Mouse (Mus musculus) MEL (cell line): ENCODE measurements around the gene Arl8a. TPM values are rescaled to one million over a fixed set of nuclear protein-coding genes. Genes with fewer than 3 reads are reported as not detected.

Experiments used
- DNase-seq: peaks from one replicate; pipeline ENCODE4 v3.0.0; 2011; ENCODE audit warnings: low read depth, low spot score
- H3K27ac ChIP-seq: 2 replicates; pipeline ENCODE4 v1.5.1; 2012; ENCODE audit warnings: low read depth, mild to moderate bottlenecking, control low read depth, low read length, moderate library complexity; ENCODE audit not compliant: control insufficient read depth
- H3K27me3 ChIP-seq, 2 experiments: fragments of 150-350 bp in 1 of 2; sonication (generic) in 1 of 2; 2 replicates each; pipeline ENCODE4 v1.6.1; 2012; ENCODE audit warnings: low read length in 2 of 2, mild to moderate bottlenecking in 2 of 2, improper control_type of control experiment in 1 of 2, moderate library complexity in 1 of 2; ENCODE audit not compliant: insufficient read depth in 2 of 2, control insufficient read depth in 1 of 2
- H3K36me3 ChIP-seq, 2 experiments: 2 replicates each; pipeline ENCODE4 v1.6.1; 2012 to 2014; ENCODE audit warnings: low read length in 2 of 2, improper control_type of control experiment in 1 of 2, inconsistent platforms in 1 of 2, mild to moderate bottlenecking in 1 of 2; ENCODE audit not compliant: insufficient read depth in 2 of 2, control insufficient read depth in 1 of 2
- H3K4me1 ChIP-seq, 2 experiments: fragments of 150-350 bp in 1 of 2; sonication (generic) in 1 of 2; 2 replicates each; pipeline ENCODE4 v1.6.1; 2012; ENCODE audit warnings: low read length in 2 of 2, improper control_type of control experiment in 1 of 2, mild to moderate bottlenecking in 1 of 2; ENCODE audit not compliant: insufficient read depth in 2 of 2, control insufficient read depth in 1 of 2
- H3K4me3 ChIP-seq, 2 experiments: fragments of 150-350 bp in 1 of 2; sonication (generic) in 1 of 2; 2 replicates each; pipeline ENCODE4 v1.5.1; 2012; ENCODE audit warnings: low read depth in 2 of 2, low read length in 2 of 2, mild to moderate bottlenecking in 2 of 2, moderate library complexity in 2 of 2, control low read depth in 1 of 2, improper control_type of control experiment in 1 of 2; ENCODE audit not compliant: control insufficient read depth in 1 of 2, insufficient read depth in 1 of 2
- H3K79me2 ChIP-seq: 2 replicates; pipeline ENCODE4 v1.6.1; 2012; ENCODE audit warnings: mild to moderate bottlenecking, low read length, moderate library complexity; ENCODE audit not compliant: control insufficient read depth, poor library complexity, insufficient read depth
- H3K9ac ChIP-seq: 2 replicates; pipeline ENCODE4 v1.6.1; 2012; ENCODE audit warnings: low read depth, mild to moderate bottlenecking, control low read depth, low read length, moderate library complexity; ENCODE audit not compliant: control insufficient read depth, poor library complexity, severe bottlenecking
- H3K9me3 ChIP-seq: fragments of 150-350 bp; sonication (generic); replicated peaks from 2 replicates; pipeline ENCODE4 v1.6.1; 2012; ENCODE audit warnings: mild to moderate bottlenecking, low read length, improper control_type of control experiment, moderate library complexity; ENCODE audit not compliant: insufficient read depth
- BHLHE40 ChIP-seq: IDR thresholded peaks from 2 replicates; pipeline ENCODE4 v1.6.1; 2012; ENCODE audit warnings: low read depth, mild to moderate bottlenecking, inconsistent platforms, low read length, improper control_type of control experiment, borderline replicate concordance
- E2F4 ChIP-seq: IDR thresholded peaks from 2 replicates; pipeline ENCODE4 v1.6.1; 2011; ENCODE audit warnings: low read depth, low read length, improper control_type of control experiment, borderline replicate concordance
- EP300 ChIP-seq, 2 experiments: IDR thresholded peaks; 2 replicates each; pipeline ENCODE4 v1.6.1; 2011; ENCODE audit warnings: improper control_type of control experiment in 2 of 2, low read length in 2 of 2, low read depth in 1 of 2, mild to moderate bottlenecking in 1 of 2
- ETS1 ChIP-seq: IDR thresholded peaks from 2 replicates; pipeline ENCODE4 v1.6.1; 2012; ENCODE audit warnings: low read depth, mild to moderate bottlenecking, inconsistent platforms, low read length, improper control_type of control experiment, moderate library complexity
- GABPA ChIP-seq: IDR thresholded peaks from 2 replicates; pipeline ENCODE4 v1.6.1; 2012; ENCODE audit warnings: low read depth, mild to moderate bottlenecking, inconsistent platforms, low read length, improper control_type of control experiment, moderate library complexity
- GATA1 ChIP-seq: IDR thresholded peaks from 2 replicates; pipeline ENCODE4 v1.6.1; 2011; ENCODE audit warnings: low read depth, low read length, improper control_type of control experiment
- HCFC1 ChIP-seq: IDR thresholded peaks from 2 replicates; pipeline ENCODE4 v1.6.1; 2012; ENCODE audit warnings: low read depth, mild to moderate bottlenecking, inconsistent platforms, low read length, improper control_type of control experiment, moderate library complexity
- JUND ChIP-seq: IDR thresholded peaks from 2 replicates; pipeline ENCODE4 v1.6.1; 2011; ENCODE audit warnings: low read depth, mild to moderate bottlenecking, improper control_type of control experiment, low read length
- KAT2A ChIP-seq: conservative IDR thresholded peaks from 2 replicates; pipeline ENCODE4 v1.6.1; 2012; ENCODE audit warnings: low read depth, low read length, improper control_type of control experiment, inconsistent platforms
- MAZ ChIP-seq: IDR thresholded peaks from 2 replicates; pipeline ENCODE4 v1.6.1; 2012; ENCODE audit warnings: low read depth, mild to moderate bottlenecking, inconsistent platforms, low read length, improper control_type of control experiment
- MXI1 ChIP-seq: IDR thresholded peaks from 2 replicates; pipeline ENCODE4 v1.6.1; 2011; ENCODE audit warnings: mild to moderate bottlenecking, low read depth, low read length, improper control_type of control experiment
- MYB ChIP-seq: IDR thresholded peaks from 2 replicates; pipeline ENCODE4 v1.6.1; 2011; ENCODE audit warnings: mild to moderate bottlenecking, low read depth, low read length, improper control_type of control experiment
- MYC ChIP-seq: IDR thresholded peaks from 2 replicates; pipeline ENCODE4 v1.6.1; 2011; ENCODE audit warnings: low read depth, mild to moderate bottlenecking, low read length, improper control_type of control experiment, moderate library complexity
- NELFE ChIP-seq: IDR thresholded peaks from 2 replicates; pipeline ENCODE4 v1.6.1; 2011; ENCODE audit warnings: low read depth, low read length, improper control_type of control experiment
- NRF1 ChIP-seq: IDR thresholded peaks from 2 replicates; pipeline ENCODE4 v1.6.1; 2014; ENCODE audit warnings: low read depth, mild to moderate bottlenecking, inconsistent platforms, low read length, improper control_type of control experiment, moderate library complexity; ENCODE audit not compliant: poor library complexity, insufficient read depth, severe bottlenecking
- POLR2A ChIP-seq, 2 experiments: IDR thresholded peaks; 2 replicates each; pipeline ENCODE4 v1.6.1; 2011 to 2012; ENCODE audit warnings: low read length in 2 of 2, mild to moderate bottlenecking in 2 of 2, control low read depth in 1 of 2, improper control_type of control experiment in 1 of 2, low read depth in 1 of 2, moderate library complexity in 1 of 2; ENCODE audit not compliant: control insufficient read depth in 1 of 2, insufficient read depth in 1 of 2, poor library complexity in 1 of 2
- POLR2AphosphoS2 ChIP-seq: IDR thresholded peaks from 2 replicates; pipeline ENCODE4 v1.6.1; 2011; ENCODE audit warnings: low read length, improper control_type of control experiment
- POLR2AphosphoS5 ChIP-seq: IDR thresholded peaks from 2 replicates; pipeline ENCODE4 v1.6.1; 2012; ENCODE audit warnings: low read depth, borderline replicate concordance, mild to moderate bottlenecking, inconsistent platforms, low read length, moderate library complexity, mixed read lengths
- RAD21 ChIP-seq: IDR thresholded peaks from 2 replicates; pipeline ENCODE4 v1.6.1; 2011; ENCODE audit warnings: mild to moderate bottlenecking, low read depth, low read length, improper control_type of control experiment
- RCOR1 ChIP-seq: IDR thresholded peaks from 2 replicates; pipeline ENCODE4 v1.6.1; 2012; ENCODE audit warnings: low read depth, mild to moderate bottlenecking, inconsistent platforms, low read length, improper control_type of control experiment
- SIN3A ChIP-seq: IDR thresholded peaks from 2 replicates; pipeline ENCODE4 v1.6.1; 2012; ENCODE audit warnings: low read length, improper control_type of control experiment, inconsistent platforms
- TAL1 ChIP-seq: IDR thresholded peaks from 2 replicates; pipeline ENCODE4 v1.6.1; 2012; ENCODE audit warnings: mild to moderate bottlenecking, inconsistent platforms, low read length, moderate library complexity, mixed read lengths
- TCF12 ChIP-seq: IDR thresholded peaks from 2 replicates; pipeline ENCODE4 v1.6.1; 2014; ENCODE audit warnings: low read depth, mild to moderate bottlenecking, inconsistent platforms, low read length, improper control_type of control experiment, moderate library complexity
- USF1 ChIP-seq: IDR thresholded peaks from 2 replicates; pipeline ENCODE4 v1.6.1; 2014; ENCODE audit warnings: low read depth, mild to moderate bottlenecking, inconsistent platforms, low read length, improper control_type of control experiment, moderate library complexity
- USF2 ChIP-seq, 2 experiments: IDR thresholded peaks; 2 replicates each; pipeline ENCODE4 v1.6.1; 2011 to 2012; ENCODE audit warnings: improper control_type of control experiment in 2 of 2, low read length in 2 of 2, borderline replicate concordance in 1 of 2, inconsistent platforms in 1 of 2, low read depth in 1 of 2, mild to moderate bottlenecking in 1 of 2; ENCODE audit not compliant: insufficient read depth in 1 of 2
- ZKSCAN1 ChIP-seq: IDR thresholded peaks from 2 replicates; pipeline ENCODE4 v1.6.1; 2012; ENCODE audit warnings: low read depth, mild to moderate bottlenecking, inconsistent platforms, low read length, improper control_type of control experiment, moderate library complexity
- ZMIZ1 ChIP-seq: IDR thresholded peaks from 2 replicates; pipeline ENCODE4 v1.6.1; 2012; ENCODE audit warnings: low read depth, mild to moderate bottlenecking, inconsistent platforms, low read length, improper control_type of control experiment, moderate library complexity
- polyA plus RNA-seq, 2 experiments: library from polyadenylated mRNA; stranded (reverse) in 1 of 2; unstranded in 1 of 2; fragments of >175 nt in 1 of 2; fragments of >200 nt in 1 of 2; gene quantifications; 2 replicates each; pipeline versions ENCODE4 v1.2.1 to v1.2.4; 2012; ENCODE audit warnings: low replicate concordance in 2 of 2, low read depth in 1 of 2; ENCODE audit not compliant: insufficient read length in 2 of 2, insufficient read depth in 1 of 2, missing spikeins in 1 of 2
- total RNA-seq: library from RNA; depleted of rRNA; stranded (reverse); fragments of 300-350 nt; gene quantifications from 2 replicates; pipeline ENCODE4 v1.2.3, GENCODE M21; 2012

The Arl8a gene
- total and polyA plus RNA-seq, 3 experiments = 8.0 to 47.7 TPM; not detected in 1

DNA sequence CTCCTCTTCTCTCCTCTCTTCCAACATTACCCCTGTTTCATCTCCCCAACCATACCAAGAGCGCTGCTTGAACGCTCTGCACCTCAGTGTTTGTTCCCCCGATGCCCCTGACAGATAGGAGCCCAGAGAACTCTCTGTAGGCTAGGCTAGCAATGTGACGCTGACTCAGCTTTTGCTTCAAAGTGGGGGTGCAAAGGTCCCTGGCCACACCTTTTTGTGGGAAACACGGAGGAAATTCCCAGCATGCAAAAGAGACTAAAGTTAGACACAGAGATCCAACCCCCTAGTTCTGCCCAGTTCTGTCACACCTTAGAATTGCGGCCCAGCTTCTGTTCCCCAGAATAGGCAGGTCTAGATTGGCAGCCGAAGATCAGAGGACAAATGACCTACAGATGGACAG, 32.2 kb downstream of the Arl8a start:
- TF ChIP-seq MAZ (no peak), MXI1 (no peak), RCOR1 (no peak), USF2 (IDR thresholded peaks at IDR 0.05; ENCODE audit: borderline replicate concordance in 1 of 2, insufficient read depth in 1 of 2, low read depth in 1 of 2, low read length in 2 of 2) (no peak), ETS1 (no peak), E2F4 (no peak), KAT2A (no peak), MYB (no peak), JUND (no peak), NRF1 (no peak), MYC (no peak), TCF12 (no peak), POLR2AphosphoS5 (no peak), GATA1 (no peak), POLR2A (IDR thresholded peaks at IDR 0.05; ENCODE audit: control insufficient read depth in 1 of 2, insufficient read depth in 1 of 2, low read depth in 1 of 2, low read length in 2 of 2, poor library complexity in 1 of 2) (no peak), SIN3A (no peak)
- H3K79me2 ChIP-seq = no peaks in the 10 kb centered on the region
- H3K9ac ChIP-seq = no peak overlapping the region
- no peaks in the 10 kb centered on the region for H3K36me3 ChIP-seq
- H3K27me3 ChIP-seq = peaks cover 1 to 2% of the 10 kb centered on the region in 2 experiments; a peak in 2 of 4 replicates
- DNase-seq = no peak
- H3K9me3 ChIP-seq = no peaks in the 10 kb centered on the region
- H3K4me3 ChIP-seq = no peak overlapping the region
- no peaks in the 10 kb centered on the region for H3K4me1 ChIP-seq
- no peak overlapping the region for H3K27ac ChIP-seq

DNA sequence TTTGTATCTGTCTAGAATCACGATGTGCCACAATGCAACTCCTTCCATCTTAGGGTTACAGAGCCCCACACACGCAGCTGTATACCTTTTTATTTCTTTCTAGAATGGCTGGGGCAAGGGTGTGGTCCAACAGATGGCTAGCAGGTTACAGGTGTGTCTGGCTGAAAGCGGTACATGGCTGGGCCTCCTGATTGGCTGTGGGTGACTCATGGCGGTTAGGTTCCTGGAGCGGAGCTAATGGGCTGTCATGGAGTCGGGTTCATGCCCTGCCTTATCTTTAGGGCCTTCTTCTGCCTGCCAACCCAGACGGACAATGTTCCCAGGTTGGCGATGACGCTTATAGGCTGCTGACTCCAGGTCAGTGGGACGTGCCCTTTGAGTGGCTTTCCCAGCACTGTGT, 34.2 kb downstream of the Arl8a start:
- no peak for DNase-seq
- no peaks in the 10 kb centered on the region for H3K9me3 ChIP-seq
- no peaks in the 10 kb centered on the region for H3K4me1 ChIP-seq
- H3K27ac ChIP-seq = no peak overlapping the region
- H3K79me2 ChIP-seq = no peaks in the 10 kb centered on the region
- TF ChIP-seq NRF1 (no peak), USF1 (no peak), ZMIZ1 (no peak), BHLHE40 (no peak), POLR2AphosphoS2 (no peak), MXI1 (no peak), ZKSCAN1 (no peak), SIN3A (no peak), EP300 (IDR thresholded peaks at IDR 0.05; ENCODE audit: low read depth in 1 of 2, low read length in 2 of 2) (no peak), GABPA (no peak), HCFC1 (no peak), NELFE (no peak), E2F4 (no peak), RAD21 (no peak), POLR2A (IDR thresholded peaks at IDR 0.05; ENCODE audit: control insufficient read depth in 1 of 2, insufficient read depth in 1 of 2, low read depth in 1 of 2, low read length in 2 of 2, poor library complexity in 1 of 2) (no peak), MYB (no peak), TAL1 (no peak), RCOR1 (no peak)
- TF ChIP-seq, all 39 proteins: peak for 0
- no peak overlapping the region for H3K4me3 ChIP-seq
- H3K27me3 ChIP-seq = peaks cover 2 to 3% of the 10 kb centered on the region in 2 experiments; a peak in 2 of 4 replicates
- H3K36me3 ChIP-seq = no peaks in the 10 kb centered on the region
- H3K9ac ChIP-seq = no peak overlapping the region
